Mouse (Mus musculus) cerebellum, adult 2 months (tissue): ENCODE data around the gene Pfn1.

Experiments used
- CTCF ChIP-seq: fragments of 200-500 bp; IDR thresholded peaks from 2 replicates; pipeline ENCODE4 v1.5.1; 2011; ENCODE audit warnings: low read depth, mild to moderate bottlenecking, control low read depth, low read length, moderate library complexity, borderline replicate concordance; ENCODE audit not compliant: insufficient read depth
- POLR2A ChIP-seq: fragments of 200-500 bp; IDR thresholded peaks from 2 replicates; pipeline ENCODE4 v1.6.1; 2011; ENCODE audit warnings: low read length, control low read depth, borderline replicate concordance; ENCODE audit not compliant: insufficient read depth

DNA sequence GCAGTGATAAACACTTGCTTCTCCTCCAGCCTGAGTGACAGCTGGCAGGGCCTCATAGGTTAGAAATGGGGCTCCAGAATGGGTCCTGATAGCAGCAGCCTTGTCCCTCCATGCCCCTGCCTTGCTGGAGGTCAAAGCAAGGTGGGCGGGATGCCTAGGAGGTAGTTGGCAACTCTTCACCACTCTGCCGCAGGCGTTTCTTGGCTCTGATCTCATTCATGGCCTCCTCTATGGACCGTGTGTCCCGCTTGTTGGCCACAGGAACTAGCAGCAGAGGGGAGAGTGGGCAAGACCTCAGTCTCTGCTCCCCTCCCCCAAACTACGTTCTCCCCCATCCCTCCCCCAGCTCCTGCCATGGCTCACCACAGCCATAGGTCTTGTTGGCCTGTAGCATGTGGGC lies 9.5 kb upstream of the Pfn1 start:
- TF ChIP-seq POLR2A (no peak), CTCF (no peak)
